Mouse (Mus musculus) kidney, postnatal 36 days (tissue): ENCODE data around the gene Adra1d.

Experiments
- DNase-seq, 2 experiments: peaks; one replicate each; pipeline ENCODE4 v3.0.0; 2021 to 2022; ENCODE audit warnings: mixed read lengths in 2 of 2

Adra1d gene

GRCm38 (mm10) chr2:131561891-131562585, at the start of gene Adra1d:
Gene Adra1d (minus strand): TSS chr2:131562283.
- peak; percentile 6 to 44 for DNase-seq

GRCm38 (mm10) chr2:131601881-131602280, 39.8 kb upstream of the Adra1d start:
- DNase-seq = no peak

GRCm38 (mm10) chr2:131594871-131595270, 32.8 kb upstream of the Adra1d start:
- no peak for DNase-seq

GRCm38 (mm10) chr2:131587521-131587920, 25.4 kb upstream of the Adra1d start:
- peak in 1 of 2 experiments; percentile 5 for DNase-seq

GRCm38 (mm10) chr2:131581506-131581905, 19.4 kb upstream of the Adra1d start:
- DNase-seq = no peak

- DNase-seq = peak; percentile 53 to 77
Observed at GRCm38 (mm10) chr2:131562586-131563122, 571 bp upstream of the Adra1d start.

DNA sequence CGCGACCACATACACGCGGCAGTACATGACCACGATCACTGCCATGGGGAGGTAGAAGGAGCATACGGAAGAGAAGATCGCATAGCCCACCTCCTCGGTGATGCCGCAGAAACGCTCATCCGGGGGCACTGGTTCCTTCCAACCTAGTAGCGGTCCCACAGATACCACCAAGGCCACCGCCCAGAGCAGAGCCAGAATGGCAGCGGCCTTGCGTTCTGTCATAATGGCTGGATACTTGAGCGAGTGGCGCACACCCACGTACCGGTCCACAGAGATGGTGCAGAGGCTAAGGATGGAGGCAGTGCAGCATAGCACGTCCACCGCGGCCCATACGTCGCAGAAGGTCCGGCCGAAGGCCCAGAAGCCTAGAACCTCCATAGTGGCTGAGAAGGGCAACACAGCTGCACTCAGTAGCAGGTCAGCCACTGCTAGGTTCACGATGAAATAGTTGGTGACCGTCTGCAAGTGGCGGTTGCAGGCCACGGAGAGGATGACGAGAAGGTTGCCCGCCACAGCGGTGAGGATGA, 676 bp downstream of the Adra1d start:
- DNase-seq = no peak

DNA sequence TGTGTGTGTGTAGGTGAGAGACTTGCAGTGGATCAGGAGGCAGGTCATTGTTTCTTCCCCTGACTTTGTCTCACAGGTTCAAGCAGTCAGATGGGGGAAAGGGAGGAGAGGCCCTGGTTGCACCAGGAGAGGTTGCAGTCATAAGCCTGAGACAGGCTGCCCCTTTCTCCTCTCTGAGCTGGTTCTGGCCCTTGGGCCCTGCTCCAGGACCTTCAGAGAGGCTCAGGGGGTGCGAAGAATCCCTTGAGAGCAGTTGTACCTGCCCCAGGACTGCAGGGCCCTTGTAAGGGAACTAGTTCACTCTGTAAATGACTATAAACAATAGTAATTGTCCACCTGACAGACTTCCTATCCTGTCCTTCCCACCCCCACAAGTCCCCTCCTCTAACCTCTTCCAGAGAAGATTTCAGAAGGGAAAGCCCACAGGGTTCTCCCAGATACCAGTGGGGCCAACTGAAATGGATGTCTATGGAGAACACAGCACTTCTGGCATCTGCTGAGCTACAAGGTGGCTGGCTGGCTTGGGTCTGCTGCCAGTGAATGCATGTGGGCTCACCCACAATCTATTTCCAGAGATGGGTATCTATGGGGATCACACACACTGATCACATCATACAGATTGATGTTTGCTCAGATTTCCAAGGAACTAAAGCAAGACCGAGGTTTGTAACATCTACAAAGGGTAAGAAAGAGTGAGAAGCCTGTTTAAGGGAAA, 1.7 kb downstream of the Adra1d start:
- DNase-seq = no peak

DNA sequence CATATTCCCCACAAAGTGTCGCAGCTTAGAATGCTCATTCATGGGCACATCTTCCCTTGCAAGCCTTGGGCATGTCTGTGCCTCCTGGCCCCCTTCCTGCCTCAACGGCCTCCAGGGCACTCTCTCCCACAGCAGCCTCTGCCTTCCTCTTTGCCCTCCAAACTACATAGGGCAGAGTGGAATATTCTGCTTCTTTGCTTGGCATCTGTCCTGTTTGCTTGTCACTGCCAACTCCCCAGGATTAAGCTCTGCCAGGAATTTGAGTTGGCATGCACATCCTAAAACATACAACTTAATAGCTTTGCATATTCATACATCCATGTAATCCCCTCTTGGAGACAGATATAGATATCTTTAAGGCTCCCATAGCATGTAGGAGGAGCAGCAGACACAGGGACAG, 4.2 kb downstream of the Adra1d start:
- no peak for DNase-seq

DNA sequence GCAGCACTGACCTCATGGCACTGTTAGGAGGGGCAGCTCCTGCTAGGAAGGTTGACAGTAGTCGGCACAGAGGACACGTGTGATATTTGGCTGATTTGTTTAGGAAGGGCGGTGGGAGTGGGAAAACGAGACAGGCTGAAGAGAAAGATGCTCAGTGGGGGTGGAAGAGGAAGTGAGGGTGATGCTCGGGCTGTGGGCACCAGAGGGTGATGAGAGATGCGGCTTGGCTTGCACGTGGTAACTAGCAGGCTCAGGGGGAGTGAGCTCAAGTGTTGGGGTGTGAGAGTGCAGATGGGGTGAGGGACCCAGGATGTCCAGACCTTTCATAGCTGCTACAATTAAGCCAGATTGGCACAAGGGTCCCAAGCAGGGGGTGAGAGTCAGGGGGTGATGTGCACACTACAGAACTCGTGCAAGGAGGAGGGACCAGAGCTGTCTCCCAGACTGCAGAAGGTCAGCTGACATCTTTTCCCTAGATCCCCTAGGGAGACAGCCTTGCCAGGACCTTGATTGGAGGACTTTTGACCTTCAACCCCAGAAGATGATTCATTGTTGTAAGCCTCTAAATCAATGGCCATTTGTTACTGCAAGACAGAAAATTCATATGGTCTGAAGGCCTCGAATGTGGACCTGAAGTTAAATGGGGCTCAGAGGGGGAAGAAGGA, 9.2 kb downstream of the Adra1d start:
- DNase-seq = peak in 1 of 2 experiments; percentile 8

DNA sequence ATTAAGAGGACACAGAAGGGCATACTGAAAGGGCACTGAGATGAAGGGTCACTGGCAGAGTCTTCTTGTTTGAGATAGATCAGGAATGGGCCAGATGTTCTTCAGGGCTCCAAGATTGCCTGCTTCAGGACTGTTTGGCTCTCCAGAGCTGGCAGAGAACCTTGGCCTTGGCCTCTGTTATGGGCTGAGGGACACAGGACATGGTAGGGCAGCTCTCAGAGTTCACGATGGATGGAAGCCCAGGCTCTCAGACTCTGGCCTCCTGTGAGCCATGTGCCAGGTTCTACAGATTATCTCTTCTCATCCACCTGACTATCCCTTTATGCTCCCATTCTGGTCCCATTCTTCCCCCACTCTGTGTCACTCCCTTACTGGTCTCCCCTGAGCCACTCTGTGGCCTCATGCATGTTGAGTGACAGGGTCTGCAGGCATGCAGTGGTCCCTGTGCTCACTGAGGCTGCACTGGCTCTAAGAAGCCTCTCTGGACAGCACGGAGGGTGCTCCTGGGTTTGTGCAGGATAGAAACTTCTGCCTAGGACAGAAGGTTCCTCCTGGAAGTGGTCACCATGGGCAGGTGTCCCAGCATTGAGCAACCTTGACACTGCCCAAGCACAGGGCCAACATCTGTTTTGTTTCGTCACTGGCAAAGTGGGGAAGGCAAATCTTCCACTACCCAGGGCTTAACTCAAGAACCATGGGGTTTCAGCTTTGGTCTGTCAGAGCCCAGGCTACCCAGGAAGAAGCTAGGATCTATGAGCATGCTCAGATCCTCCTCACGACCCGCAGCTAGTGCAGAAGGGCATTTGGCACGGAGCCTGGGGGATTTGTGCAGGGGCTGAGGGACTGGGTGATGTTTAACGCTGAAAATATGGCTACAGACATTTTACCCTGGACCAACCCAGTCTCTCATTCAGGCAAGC, 10.1 kb downstream of the Adra1d start:
- DNase-seq = peak in 1 of 2 experiments; percentile 18

DNA sequence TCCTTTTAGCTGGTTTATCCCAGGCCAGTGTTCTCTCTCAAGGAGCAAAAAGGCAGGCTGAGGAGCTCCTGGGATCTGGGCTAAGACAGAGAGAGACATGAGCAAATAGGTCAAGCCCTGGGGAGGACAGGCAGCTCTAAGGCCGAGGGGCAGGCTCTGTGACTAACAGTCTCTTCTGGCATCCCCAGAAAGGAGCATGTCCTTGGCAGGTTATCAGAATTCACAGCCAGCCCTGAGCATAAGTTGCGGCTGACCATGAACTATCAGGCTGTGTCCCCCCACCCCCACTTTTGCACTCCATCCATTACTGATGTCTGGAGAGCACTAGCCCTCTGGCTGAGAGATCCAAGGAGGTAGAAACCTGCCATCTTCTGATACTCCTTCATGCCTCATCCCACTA, 11.2 kb downstream of the Adra1d start:
- DNase-seq = peak in 1 of 2 experiments; percentile 4

DNA sequence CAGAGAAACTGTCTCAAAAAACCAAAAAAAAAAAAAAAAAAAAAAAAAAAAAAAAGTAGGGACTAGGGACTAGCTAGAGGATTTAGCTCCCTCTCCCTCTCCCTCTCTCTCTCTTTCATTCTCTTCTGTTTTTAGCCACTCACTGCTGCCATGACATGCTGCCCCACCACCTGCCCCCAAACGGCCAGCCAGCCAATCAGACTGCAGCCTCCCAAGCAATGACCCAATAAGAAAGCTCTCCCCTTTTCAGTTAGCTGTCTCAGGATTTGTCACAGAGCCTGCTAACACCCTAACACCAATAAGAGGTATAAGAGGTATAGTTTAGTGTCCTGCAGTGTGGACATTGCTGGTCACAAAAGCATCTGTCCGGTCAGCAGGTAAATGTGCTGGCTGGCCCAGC, 11.6 kb downstream of the Adra1d start:
- DNase-seq = no peak

DNA sequence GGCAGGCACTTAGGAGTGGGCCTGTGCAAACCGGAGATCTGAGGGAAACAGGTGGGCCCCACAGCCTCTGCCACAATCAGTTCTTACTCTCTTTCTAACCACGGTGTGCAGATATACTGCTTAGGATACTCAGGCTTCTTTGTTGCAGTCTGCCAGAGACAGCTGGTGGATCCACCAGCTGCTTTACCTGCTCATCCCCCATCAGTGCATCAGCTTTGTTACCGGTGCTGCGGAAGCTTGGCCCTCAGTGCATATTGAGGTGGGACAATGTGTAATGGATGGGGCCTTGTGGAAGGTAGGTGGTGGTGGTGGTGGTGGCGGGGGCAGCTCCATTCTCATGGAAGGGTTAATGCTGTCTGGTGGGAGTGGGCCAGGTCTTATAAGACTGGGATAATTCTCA, 13.0 kb downstream of the Adra1d start:
- no peak for DNase-seq

DNA sequence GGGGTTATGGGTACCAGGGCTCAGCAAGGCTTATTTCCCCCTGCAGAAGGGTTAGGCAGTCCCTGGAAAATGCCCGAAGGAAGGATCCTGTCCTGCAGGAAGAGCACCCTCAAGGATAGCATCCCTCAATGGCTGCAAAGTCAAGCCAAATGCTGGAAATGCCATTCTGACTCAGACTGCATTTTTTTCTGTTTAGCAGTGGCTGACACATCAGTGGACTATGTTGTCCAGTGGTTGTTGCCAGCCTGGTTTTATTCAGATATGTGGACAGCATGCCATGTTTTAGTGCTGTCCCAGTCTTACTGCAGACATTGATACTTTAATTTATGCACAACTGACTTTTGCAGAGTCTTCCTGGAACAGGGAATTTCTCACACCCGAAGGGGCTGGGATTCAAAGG, 13.8 kb downstream of the Adra1d start:
- no peak for DNase-seq

- DNase-seq = no peak
Observed at GRCm38 (mm10) chr2:131546745-131547408, 15.2 kb downstream of the Adra1d start.

DNA sequence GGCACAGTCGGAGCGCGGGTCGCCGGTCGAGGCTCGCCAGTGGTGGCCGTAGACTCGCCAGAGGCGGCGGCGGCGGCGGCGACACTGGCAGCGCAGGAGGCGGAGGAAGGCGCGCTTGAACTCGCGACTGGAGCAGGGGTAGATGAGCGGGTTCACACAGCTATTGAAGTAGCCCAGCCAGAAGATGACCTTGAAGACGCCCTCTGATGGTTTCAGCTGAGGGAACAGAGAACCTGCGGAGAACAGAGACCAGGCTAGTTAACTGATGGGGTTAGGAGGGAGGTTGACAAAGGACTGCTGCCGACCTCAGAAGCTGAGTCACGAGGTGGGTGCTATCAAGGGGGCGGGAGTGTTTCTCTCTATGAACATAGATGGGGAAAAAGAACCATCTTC, 15.8 kb downstream of the Adra1d start:
- DNase-seq = peak in 1 of 2 experiments; percentile 10

DNA sequence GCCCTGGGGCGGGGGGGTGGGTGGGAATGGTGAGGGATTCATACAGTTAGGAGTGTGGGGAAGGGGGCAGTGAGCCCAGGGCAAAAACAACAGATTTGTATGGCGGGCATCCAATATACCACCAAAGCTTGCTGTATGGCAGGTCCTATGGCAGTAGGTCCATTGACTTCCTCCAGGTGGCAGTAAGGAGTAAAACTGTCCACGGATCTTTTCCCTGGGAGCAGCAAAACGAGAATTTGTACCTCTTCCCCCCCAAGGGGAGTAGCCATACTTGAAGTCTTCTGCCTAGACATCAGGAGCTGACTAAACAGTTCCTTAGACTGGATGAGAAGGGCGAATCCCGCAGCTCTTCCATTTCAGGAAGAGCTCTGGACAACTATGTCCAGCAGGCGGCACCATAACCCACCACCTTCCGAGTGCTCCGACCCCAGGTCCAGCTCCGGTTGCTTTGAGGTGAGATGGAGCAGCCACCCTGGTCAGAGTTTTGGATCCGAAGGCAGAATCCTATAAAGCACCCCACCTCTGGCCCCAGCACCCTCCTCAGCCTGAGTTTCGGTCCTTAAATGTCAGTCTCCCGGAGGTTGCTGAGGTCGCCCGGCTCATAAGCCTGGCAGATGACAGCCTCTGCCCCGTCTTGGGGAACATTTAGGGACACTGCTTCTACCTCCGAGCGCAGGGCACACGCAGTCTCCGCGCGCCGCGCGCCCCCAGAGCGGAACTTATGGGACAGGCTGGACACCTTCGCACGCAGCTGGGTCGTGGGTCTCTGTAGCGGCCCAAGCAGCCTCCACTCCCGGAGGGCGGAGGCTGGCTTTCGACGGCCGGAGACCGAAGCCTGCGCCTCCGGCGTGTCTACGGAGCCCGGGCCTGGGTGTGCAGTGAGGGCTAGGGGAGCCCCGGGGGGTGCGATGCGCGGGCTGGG, 16.4 kb downstream of the Adra1d start:
- peak; percentile 46 to 83 for DNase-seq

GRCm38 (mm10) chr2:131542531-131542930, 19.6 kb downstream of the Adra1d start:
- peak in 1 of 2 experiments; percentile 27 for DNase-seq

- DNase-seq = no peak
Observed at GRCm38 (mm10) chr2:131541686-131542085, 20.4 kb downstream of the Adra1d start.
